Mouse (Mus musculus): ENCODE data around the gene Flvcr2. TPM values are rescaled to one million over a fixed set of nuclear protein-coding genes. Genes with fewer than 3 reads are reported as not detected.
A peak's percentile ranks its signal among the peaks of the same experiment; 100 is the strongest.

Flvcr2 gene
- polyA plus RNA-seq, 1 experiment = 0.16 TPM

GRCm38 (mm10) chr12:85736960-85737359 lies 9.4 kb upstream of the Flvcr2 start:
- Histone ChIP-seq H3K4me3 (ENCODE audit: insufficient read depth, poor library complexity, severe bottlenecking) (no peak overlapping the region), H3K79me3 (ENCODE audit: low read depth) (no peaks in the 10 kb centered on the region), H3ac (ENCODE audit: control insufficient read depth, insufficient read length, low read depth) (no peak overlapping the region), H3K36me3 (ENCODE audit: control insufficient read depth, insufficient read depth) (no peaks in the 10 kb centered on the region), H3K27me3 (ENCODE audit: control insufficient read depth, insufficient read depth, insufficient read length) (peaks cover 3% of the 10 kb centered on the region), H3K79me2 (ENCODE audit: control insufficient read depth, insufficient read depth) (no peaks in the 10 kb centered on the region)
- no peak for TF ChIP-seq MYOD1 (IDR thresholded peaks at IDR 0.05; ENCODE audit: control insufficient read depth, insufficient read length, low read depth)

DNA sequence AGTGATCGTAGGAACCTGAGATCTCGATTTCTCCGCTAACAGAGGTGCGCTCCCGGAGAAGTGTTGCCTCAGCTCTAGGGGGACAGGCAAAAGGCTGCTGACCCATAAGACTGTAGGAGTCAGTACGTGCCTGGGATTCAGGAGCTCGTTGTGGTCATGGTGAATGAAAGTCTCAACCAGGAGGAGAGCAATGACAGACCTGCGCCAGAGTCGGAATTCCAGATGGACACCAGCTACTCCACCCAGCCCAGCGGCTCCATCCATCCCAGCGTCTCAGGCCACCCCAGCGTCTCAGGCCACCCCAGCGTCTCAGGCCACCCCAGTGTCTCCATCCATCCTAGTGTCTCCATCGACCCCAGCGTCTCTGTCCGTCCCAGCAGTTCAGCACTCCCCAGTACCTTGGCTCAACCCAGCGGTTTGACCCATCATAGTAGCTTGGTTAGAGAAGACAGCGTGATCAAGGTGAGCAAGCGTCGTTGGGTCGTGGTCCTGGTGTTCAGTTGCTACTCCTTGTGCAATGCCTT lies 419 bp downstream of the Flvcr2 start:
- Histone ChIP-seq H3K4me3 (ENCODE audit: insufficient read depth, poor library complexity, severe bottlenecking) (no peak overlapping the region), H3ac (ENCODE audit: control insufficient read depth, insufficient read length, low read depth) (peak overlapping the region; percentile 63), H3K79me3 (ENCODE audit: low read depth) (no peaks in the 10 kb centered on the region), H3K27me3 (ENCODE audit: control insufficient read depth, insufficient read depth, insufficient read length) (peaks cover 20% of the 10 kb centered on the region), H3K36me3 (ENCODE audit: control insufficient read depth, insufficient read depth) (no peaks in the 10 kb centered on the region), H3K79me2 (ENCODE audit: control insufficient read depth, insufficient read depth) (no peaks in the 10 kb centered on the region)
- TF ChIP-seq MYOG (IDR thresholded peaks at IDR 0.05; ENCODE audit: control insufficient read depth, extremely low read depth, insufficient read length) (no peak), CTCF (IDR thresholded peaks at IDR 0.05; ENCODE audit: control insufficient read depth, insufficient read depth, insufficient read length) (no peak), MYOD1 (IDR thresholded peaks at IDR 0.05; ENCODE audit: control insufficient read depth, insufficient read length, low read depth) (no peak), CEBPB (IDR thresholded peaks at IDR 0.05; ENCODE audit: low read depth) (no peak), MAX (IDR thresholded peaks at IDR 0.05) (no peak), USF1 (IDR thresholded peaks at IDR 0.05; ENCODE audit: low read depth) (no peak), FOSL1 (IDR thresholded peaks at IDR 0.05; ENCODE audit: insufficient read depth, low read length, poor library complexity, severe bottlenecking) (no peak)

DNA sequence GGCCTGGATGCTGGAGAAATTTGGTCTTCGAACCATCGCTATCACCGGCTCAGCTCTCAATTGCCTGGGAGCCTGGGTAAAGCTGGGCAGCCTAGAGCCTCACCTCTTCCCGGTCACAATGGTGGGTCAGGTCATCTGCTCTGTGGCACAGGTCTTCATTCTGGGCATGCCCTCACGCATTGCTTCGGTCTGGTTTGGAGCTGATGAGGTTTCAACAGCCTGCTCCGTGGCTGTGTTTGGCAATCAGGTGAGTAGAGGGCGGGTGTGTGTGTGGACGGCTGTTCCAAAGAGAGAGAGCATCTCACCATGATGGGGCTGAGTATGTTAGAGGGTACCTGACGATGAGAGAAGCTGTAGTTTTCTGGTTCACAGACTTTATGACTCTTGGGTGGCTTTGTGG lies 1.0 kb downstream of the Flvcr2 start:
- H3K79me3 ChIP-seq (ENCODE audit: low read depth) = no peaks in the 10 kb centered on the region
- H3ac ChIP-seq (ENCODE audit: control insufficient read depth, insufficient read length, low read depth) = no peak overlapping the region
- no peak for TF ChIP-seq MAX (IDR thresholded peaks at IDR 0.05)
- no peak for TF ChIP-seq MYOD1 (IDR thresholded peaks at IDR 0.05; ENCODE audit: control insufficient read depth, insufficient read length, low read depth)
- no peak for TF ChIP-seq CEBPB (IDR thresholded peaks at IDR 0.05; ENCODE audit: low read depth)
- no peak for TF ChIP-seq USF1 (IDR thresholded peaks at IDR 0.05; ENCODE audit: low read depth)
- TF ChIP-seq CTCF (IDR thresholded peaks at IDR 0.05; ENCODE audit: control insufficient read depth, insufficient read depth, insufficient read length) = no peak
- no peak for TF ChIP-seq FOSL1 (IDR thresholded peaks at IDR 0.05; ENCODE audit: insufficient read depth, low read length, poor library complexity, severe bottlenecking)
- no peak for TF ChIP-seq MYOG (IDR thresholded peaks at IDR 0.05; ENCODE audit: control insufficient read depth, extremely low read depth, insufficient read length)
- H3K4me3 ChIP-seq (ENCODE audit: insufficient read depth, poor library complexity, severe bottlenecking) = no peak overlapping the region
- peaks cover 16% of the 10 kb centered on the region for H3K27me3 ChIP-seq (ENCODE audit: control insufficient read depth, insufficient read depth, insufficient read length)
- no peaks in the 10 kb centered on the region for H3K79me2 ChIP-seq (ENCODE audit: control insufficient read depth, insufficient read depth)
- no peaks in the 10 kb centered on the region for H3K36me3 ChIP-seq (ENCODE audit: control insufficient read depth, insufficient read depth)

DNA sequence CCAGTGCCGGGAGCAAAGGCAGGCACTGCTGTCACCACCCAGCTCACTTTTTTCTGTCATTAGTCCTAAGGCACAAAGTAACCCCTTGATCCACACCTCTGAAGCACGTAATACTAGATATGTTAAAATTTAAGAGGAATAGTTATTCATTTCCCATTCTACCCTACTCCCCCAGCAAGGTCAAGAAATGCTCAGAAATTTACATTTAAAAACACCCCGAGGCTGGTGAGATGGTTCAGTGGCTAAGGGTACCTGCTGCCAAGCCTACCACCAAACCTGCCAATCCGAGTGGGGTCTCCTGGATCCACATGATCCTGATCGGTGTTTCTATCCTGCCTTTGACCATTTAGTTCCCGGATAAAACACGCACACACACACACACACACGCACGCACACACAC lies 3.5 kb downstream of the Flvcr2 start:
- Histone ChIP-seq H3K79me2 (ENCODE audit: control insufficient read depth, insufficient read depth) (no peaks in the 10 kb centered on the region), H3K4me3 (ENCODE audit: insufficient read depth, poor library complexity, severe bottlenecking) (no peak overlapping the region), H3K79me3 (ENCODE audit: low read depth) (no peaks in the 10 kb centered on the region), H3K27me3 (ENCODE audit: control insufficient read depth, insufficient read depth, insufficient read length) (peaks cover 15% of the 10 kb centered on the region), H3ac (ENCODE audit: control insufficient read depth, insufficient read length, low read depth) (no peak overlapping the region), H3K36me3 (ENCODE audit: control insufficient read depth, insufficient read depth) (no peaks in the 10 kb centered on the region)
- TF ChIP-seq CEBPB (IDR thresholded peaks at IDR 0.05; ENCODE audit: low read depth) (no peak), MYOG (IDR thresholded peaks at IDR 0.05; ENCODE audit: control insufficient read depth, extremely low read depth, insufficient read length) (no peak), CTCF (IDR thresholded peaks at IDR 0.05; ENCODE audit: control insufficient read depth, insufficient read depth, insufficient read length) (no peak), MYOD1 (IDR thresholded peaks at IDR 0.05; ENCODE audit: control insufficient read depth, insufficient read length, low read depth) (no peak), MAX (IDR thresholded peaks at IDR 0.05) (no peak), FOSL1 (IDR thresholded peaks at IDR 0.05; ENCODE audit: insufficient read depth, low read length, poor library complexity, severe bottlenecking) (no peak), USF1 (IDR thresholded peaks at IDR 0.05; ENCODE audit: low read depth) (no peak)

GRCm38 (mm10) chr12:85752116-85752515 lies 5.8 kb downstream of the Flvcr2 start:
- Histone ChIP-seq H3ac (ENCODE audit: control insufficient read depth, insufficient read length, low read depth) (no peak overlapping the region), H3K79me3 (ENCODE audit: low read depth) (no peaks in the 10 kb centered on the region), H3K4me3 (ENCODE audit: insufficient read depth, poor library complexity, severe bottlenecking) (no peak overlapping the region), H3K27me3 (ENCODE audit: control insufficient read depth, insufficient read depth, insufficient read length) (peaks cover 8% of the 10 kb centered on the region), H3K36me3 (ENCODE audit: control insufficient read depth, insufficient read depth) (no peaks in the 10 kb centered on the region), H3K79me2 (ENCODE audit: control insufficient read depth, insufficient read depth) (no peaks in the 10 kb centered on the region)
- TF ChIP-seq MAX (IDR thresholded peaks at IDR 0.05) (no peak), FOSL1 (IDR thresholded peaks at IDR 0.05; ENCODE audit: insufficient read depth, low read length, poor library complexity, severe bottlenecking) (no peak), MYOD1 (IDR thresholded peaks at IDR 0.05; ENCODE audit: control insufficient read depth, insufficient read length, low read depth) (no peak), CTCF (IDR thresholded peaks at IDR 0.05; ENCODE audit: control insufficient read depth, insufficient read depth, insufficient read length) (no peak), MYOG (IDR thresholded peaks at IDR 0.05; ENCODE audit: control insufficient read depth, extremely low read depth, insufficient read length) (no peak), CEBPB (IDR thresholded peaks at IDR 0.05; ENCODE audit: low read depth) (no peak), USF1 (IDR thresholded peaks at IDR 0.05; ENCODE audit: low read depth) (no peak)

- Histone ChIP-seq H3K27me3 (ENCODE audit: control insufficient read depth, insufficient read depth, insufficient read length) (peaks cover 6% of the 10 kb centered on the region), H3K4me3 (ENCODE audit: insufficient read depth, poor library complexity, severe bottlenecking) (no peak overlapping the region), H3ac (ENCODE audit: control insufficient read depth, insufficient read length, low read depth) (no peak overlapping the region), H3K79me2 (ENCODE audit: control insufficient read depth, insufficient read depth) (no peaks in the 10 kb centered on the region), H3K36me3 (ENCODE audit: control insufficient read depth, insufficient read depth) (no peaks in the 10 kb centered on the region), H3K79me3 (ENCODE audit: low read depth) (no peaks in the 10 kb centered on the region)
- TF ChIP-seq MYOD1 (IDR thresholded peaks at IDR 0.05; ENCODE audit: control insufficient read depth, insufficient read length, low read depth) = no peak
- no peak for TF ChIP-seq CTCF (IDR thresholded peaks at IDR 0.05; ENCODE audit: control insufficient read depth, insufficient read depth, insufficient read length)
- no peak for TF ChIP-seq MAX (IDR thresholded peaks at IDR 0.05)
- no peak for TF ChIP-seq MYOG (IDR thresholded peaks at IDR 0.05; ENCODE audit: control insufficient read depth, extremely low read depth, insufficient read length)
- TF ChIP-seq USF1 (IDR thresholded peaks at IDR 0.05; ENCODE audit: low read depth) = no peak
- no peak for TF ChIP-seq CEBPB (IDR thresholded peaks at IDR 0.05; ENCODE audit: low read depth)
Observed at GRCm38 (mm10) chr12:85753223-85753622, 6.9 kb downstream of the Flvcr2 start.
